Mouse (Mus musculus): ENCODE data around the gene Ace.
A peak's percentile ranks its signal among the peaks of the same experiment; 100 is the strongest.

The Ace gene

DNA sequence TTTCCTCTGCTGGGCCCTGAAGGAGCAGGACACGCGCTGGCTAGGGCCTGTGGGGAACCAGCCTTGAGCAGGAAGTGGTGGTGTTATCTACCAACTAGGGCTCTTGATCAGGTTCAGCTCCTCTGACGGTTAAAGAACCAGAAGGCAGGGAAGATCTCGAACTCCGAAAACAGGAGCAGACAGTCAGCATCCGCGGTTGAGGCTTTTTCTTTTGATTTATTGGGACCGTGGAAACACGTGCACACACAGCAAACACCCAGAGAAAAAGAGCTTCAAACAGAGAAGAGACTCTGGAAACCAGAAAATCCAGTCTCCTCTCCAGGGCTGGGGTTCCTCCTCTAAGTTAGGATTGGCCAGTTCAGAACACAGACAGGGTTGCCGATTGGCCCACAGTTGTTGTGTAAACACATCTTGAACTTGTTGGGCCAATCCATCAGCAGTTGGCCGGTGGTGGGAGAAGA lies 21.0 kb upstream of the Ace start:
- DNase-seq, result no peak

DNA sequence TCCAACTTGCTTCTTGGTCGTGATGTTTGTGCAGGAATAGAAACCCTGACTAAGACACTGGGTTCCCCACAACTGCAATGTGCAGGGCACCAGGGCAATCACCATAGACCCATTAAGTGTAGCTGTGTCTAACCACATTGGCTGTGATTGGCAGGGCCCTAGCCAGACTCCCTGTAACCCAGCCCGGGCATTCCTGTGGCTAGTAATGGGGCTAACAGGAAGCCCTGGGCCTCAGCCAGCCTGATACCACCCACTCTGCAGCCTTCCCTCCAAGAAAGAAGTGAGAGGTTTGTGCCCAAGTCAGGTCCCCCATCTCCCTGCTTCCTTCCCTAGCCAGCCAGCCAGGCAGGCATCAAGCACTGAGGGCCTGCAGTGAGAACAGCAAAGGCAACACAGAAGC lies 19.5 kb upstream of the Ace start:
- DNase-seq, result no peak

DNA sequence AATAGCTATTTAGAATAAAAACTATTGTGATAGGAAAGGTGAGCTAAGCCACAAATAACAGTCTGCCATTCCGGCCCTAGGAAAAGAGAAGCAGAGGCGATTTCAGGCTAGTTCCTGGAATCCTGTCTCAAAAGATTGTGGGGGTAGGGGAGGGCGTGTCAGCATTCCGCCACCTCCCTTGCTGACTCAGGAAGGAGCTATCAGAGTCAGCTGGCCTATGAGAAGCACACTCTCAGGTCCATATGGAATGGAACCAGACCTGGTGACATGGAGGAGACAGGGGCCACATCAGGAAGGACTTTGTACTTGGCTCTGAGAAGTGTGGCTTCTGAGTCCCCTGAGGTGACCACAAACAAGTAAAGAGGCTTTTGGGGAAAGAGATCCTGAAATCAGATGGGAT lies 17.2 kb upstream of the Ace start:
- DNase-seq, result no peak

DNA sequence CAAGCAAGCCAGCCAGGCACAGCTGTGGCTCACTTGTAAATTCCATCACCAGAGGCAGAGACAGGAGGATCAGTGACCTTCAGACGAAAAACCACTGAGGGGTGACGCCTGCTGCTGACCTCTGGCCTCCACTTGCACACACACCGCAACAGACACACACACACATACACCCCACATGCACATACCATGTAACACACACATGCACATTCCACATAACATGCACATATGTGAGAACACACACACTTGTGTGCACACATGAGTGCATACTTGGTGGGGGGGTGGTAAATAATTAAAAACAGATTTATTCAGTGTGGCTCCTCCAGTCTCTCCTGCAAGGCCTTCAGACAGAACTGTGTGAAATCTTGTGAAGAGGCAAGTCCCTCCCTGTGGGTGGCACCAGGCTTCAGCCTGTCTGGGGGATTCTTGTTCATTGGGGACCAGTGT lies 16.1 kb upstream of the Ace start:
- no peak for DNase-seq

DNA sequence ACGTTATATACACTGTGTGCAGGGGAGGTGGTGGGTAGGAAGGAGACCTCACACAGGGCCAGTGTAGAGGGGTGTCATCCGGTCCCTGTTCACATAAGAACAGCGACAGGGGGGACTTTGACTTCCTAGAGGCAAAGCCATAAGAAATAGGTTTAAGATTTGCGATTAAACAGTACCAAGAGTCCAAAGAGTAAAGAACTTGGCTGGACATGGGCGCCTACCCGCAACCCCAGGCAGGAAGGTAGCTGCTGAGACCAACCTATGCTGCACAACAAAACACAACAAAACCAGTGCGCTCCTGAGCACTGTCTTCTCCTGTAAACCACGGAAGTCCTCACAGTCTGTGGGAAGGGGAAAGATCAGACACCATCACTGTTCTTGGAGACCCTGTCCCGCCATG lies 15.6 kb upstream of the Ace start:
- DNase-seq, result no peak

DNA sequence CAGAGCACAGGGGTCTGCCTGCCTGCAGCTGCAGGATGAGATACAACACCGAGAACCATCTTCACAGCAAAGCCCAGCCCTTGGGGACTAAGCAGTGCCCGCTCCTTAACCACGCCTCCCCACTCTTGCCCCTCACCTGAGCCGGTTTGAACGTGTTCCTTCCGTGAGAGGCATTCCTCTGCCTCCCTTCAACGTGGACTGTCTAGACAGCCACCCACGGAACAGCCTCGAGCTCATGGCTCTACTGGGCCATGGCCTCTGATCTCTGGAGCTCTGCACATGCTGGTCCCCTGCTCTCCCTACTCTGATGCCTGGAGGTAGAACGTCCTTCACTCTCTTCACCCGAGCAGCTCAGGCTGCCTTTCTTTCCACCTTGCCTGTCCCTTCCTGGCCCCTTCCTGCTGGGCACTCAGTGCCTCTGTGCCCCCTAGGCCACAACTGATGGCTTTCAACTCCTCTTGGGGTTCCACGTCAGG lies 14.8 kb upstream of the Ace start, which contains the start of gene Cyb561:
Gene Cyb561, minus strand, starts transcription at position 426 of the 476 bp plus-strand sequence.
- DNase-seq, result no peak

DNA sequence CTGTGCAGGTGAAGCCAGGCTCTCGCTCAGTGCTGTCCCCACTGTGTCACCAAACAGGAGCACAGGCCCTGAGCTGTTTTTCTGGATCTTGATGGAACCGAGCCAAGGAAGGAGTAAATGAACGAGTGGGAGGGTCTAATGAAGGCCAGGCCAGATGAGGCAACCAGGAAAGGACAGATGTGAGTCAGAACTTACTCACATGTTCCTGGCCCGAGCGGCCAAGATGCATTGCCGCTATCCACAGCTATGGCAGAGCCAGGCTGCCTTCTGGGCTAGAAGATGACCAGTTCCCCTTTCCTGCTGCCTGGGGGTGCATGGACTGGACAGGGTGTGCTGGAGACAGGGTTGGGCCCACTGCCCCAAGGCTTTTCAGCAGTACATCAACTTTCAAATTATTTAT lies 14.3 kb upstream of the Ace start:
- no peak for DNase-seq

DNA sequence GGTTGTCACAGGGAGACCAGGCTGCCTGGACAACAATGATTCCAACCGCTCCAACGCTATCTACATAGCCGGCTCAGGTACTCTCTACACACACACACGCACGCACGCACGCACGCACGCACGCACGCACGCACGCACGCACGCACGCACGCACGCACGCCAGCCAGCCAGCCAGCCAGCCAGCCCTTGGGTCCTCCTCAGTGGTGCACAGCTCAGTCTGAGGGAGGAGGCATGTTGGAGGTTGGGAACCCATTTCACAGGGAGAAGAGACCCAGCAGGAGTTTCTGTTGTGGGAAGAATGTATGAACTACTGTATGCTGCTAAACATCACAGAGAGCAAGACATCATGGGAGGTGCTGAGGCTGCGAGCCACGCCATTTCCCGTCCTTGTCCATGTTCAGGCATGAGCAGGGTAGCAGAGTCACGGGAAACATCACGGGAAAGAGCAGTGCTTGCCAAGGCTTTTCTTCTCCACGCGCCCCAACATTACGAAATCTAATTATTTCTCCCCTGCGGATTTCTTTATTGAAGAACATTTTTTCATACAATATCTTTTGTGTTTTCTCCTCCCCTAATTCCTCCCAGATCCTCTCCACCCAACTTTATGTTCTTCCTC lies 11.8 kb upstream of the Ace start:
- DNase-seq, result no peak

DNA sequence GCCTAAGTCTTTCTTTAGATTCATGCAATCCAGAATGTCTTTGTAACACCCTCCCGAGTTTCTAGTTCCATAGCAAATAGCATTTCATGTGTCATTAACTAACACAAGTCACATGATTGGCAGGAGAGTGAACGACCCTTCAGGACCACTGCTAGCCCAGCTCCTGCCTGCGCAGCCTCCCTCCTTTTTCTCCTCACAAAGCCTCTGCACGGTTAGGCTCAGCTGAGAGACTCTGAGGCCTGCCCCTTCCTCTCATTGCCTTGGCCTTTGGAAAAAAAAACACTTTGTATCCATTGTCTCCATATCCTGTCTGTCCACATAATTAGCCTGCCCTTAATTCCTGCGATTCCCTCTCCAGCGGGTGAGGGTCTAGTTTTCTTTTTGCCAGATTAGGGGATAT lies 10.2 kb upstream of the Ace start:
- DNase-seq, result no peak

DNA sequence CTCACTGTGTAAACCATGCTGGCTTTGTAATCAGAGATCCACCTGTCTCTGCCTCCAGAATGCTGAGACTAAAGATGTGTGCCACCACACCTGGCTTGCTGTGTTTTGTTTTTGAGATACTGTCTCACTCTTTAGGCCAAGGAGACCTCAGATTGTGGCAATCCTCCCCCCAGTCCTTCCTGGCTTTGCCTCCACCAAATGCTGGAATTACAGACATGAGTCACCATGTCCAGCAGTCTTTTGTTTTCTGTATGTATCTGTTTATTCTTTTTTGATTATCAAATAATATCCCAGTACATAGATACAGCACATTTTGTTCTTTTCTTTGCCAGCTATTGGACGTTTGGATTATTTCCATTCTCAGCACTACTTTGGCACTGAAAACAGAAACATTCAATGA lies 9.2 kb upstream of the Ace start:
- DNase-seq, result no peak

DNA sequence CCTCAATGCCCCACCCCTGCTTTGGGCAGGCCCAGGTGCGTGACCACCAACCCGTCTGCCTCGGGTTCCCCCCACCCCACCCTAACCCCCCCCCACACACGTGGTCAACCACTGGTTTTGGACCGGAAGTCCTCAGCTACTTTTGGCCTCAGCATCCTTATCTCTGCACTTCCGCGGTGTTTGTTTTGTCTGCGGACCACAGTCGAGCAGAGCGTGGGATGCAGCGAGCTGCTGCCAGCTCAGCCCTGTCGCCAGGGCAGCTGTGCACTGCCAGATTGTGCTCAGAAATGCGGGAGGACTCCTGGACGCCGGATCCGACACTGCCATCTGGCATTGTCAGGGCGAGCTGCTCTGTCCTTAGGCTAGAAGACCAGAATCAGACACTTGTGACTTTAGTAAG lies 8.4 kb upstream of the Ace start:
- DNase-seq, result peak; percentile 46

DNA sequence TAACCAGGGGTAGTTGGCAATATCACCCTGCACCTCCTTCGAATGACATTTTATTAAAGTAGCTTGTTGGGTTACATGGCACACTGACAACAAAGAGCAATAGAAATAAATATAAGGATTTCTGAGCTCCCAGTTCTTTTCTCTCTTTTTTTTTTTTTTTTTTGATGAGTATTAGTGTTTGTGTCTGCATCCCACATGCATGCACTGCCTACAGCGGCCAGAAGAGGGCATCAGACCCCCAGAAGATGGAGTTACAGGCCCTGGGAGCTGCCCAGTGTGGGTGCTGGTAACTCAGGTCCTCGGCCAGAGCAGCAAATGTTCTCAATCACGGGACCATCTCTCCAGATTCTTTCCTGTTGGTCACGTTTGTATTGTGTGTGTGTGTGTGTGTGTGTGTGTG lies 3.1 kb upstream of the Ace start:
- DNase-seq, result no peak

DNA sequence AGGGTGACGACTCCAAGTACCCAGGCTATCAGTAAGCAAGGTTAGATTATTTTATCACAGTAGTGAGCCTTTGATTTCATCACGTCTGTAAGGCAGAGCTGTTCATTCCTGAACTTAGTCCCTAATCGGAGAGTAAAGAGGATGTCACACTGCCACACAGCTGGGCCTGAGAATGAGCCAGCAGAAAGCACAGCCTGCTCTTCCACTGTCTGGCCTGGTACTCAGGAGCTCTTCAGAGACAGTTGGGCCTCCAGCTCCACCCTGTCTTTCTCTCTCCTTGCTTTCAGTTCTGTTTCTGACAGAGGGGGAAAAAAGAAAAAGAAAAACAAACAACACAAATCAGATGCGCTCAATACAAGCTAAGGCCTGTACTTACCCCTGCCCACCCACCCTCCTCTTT lies 1.5 kb upstream of the Ace start:
- DNase-seq, result no peak

DNA sequence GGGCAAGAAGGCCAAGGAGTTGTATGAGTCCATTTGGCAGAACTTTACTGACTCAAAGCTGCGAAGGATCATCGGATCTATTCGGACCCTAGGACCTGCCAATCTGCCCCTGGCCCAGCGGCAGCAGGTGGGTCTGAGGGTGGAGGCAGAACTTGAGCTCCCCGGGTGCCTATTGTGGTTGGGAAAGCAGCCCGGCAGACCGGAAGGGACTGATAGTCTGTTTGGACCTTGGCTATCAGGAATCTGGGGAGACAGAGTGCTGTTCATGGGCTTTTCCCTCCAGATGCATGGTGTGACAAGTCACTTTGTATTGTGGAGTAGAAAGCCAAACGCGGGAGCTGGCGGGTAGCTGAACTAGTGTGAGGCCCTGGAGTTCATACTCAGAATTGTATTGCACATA lies 1.2 kb downstream of the Ace start:
- no peak for DNase-seq

DNA sequence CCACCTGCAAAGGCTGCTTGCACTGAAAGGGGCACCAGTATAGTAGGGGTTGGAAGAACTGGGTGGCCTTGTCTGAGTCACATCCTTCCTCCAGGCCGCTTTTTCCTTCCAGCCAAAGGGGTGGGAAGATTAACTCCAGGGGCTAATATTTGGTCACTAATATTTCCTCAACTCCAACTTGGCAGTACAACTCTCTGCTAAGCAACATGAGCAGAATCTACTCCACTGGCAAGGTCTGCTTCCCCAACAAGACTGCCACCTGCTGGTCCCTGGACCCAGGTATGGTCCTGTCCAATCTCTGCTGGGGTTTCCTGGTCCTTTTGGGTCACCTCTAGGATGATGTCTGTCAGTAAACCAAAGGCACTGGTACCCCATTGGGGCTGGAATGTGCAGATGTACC lies 1.8 kb downstream of the Ace start:
- no peak for DNase-seq

DNA sequence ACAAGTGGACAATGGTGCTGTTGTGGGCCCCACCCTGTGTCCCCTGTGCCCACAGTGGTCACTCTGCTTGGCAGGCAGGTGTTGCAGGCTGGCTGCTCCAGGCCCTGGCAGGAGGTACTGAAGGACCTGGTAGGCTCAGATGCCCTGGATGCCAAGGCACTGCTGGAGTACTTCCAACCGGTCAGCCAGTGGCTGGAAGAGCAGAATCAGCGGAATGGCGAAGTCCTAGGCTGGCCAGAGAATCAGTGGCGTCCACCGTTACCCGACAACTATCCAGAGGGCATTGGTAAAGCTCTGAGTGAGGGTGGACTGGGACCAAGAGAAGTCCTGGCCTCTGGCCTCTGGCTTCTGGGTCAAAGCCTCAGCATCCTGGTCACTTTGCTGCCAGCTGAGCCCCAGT lies 6.8 kb downstream of the Ace start:
- no peak for DNase-seq

DNA sequence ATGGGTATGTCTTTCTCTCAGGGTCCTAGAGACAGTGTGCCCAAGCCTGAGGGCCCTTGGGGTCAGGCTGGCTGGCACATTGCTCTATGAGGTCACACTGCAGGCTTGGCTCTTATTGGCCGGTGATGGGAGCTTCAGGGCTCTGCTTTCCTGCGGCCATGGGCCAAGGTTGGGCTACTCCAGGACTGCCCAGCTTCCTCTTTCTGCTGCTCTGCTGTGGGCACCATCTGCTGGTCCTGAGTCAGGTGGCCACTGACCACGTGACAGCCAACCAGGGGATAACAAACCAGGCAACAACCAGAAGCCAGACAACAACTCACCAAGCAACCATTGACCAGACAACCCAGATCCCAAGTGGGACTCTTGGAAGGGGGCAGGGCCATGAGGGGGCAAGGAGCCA lies 7.3 kb downstream of the Ace start:
- DNase-seq, result no peak

DNA sequence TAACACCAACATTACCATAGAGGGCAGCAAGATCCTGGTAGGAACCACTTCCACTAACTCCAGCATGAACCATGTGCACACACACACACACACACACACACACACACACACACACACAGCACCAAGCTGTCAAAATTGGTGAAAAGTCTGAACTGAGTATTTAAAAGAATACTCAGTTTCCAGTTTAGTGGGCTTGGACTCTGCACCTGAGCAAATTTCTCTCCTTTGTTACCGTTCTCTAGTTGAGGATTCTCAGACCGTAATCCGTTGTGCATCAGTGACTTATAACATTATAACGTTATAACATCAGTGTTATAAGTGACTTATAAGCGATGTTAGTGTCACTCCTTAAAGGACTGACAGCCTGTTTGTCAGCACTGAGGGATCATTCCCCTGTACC lies 7.9 kb downstream of the Ace start:
- no peak for DNase-seq

DNA sequence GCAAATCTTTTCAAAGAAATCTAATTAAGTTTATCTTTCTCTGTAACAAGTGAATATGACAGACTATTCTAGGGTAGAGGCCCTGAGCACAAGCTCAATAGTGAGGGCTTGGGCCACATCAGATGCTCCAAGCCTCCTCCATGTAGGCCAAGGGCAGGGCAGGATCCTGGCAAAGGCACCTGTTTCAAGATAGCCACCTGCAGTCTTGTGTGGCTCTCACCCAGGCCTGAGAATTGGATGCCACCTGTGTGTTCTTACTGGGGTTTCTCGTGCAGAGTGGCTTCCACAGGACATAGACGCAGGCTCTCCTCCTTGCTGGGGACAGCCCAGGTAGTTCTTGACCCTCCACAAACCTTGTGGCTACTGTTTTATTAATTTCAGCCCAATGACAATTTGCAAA lies 10.5 kb downstream of the Ace start:
- DNase-seq, result no peak

DNA sequence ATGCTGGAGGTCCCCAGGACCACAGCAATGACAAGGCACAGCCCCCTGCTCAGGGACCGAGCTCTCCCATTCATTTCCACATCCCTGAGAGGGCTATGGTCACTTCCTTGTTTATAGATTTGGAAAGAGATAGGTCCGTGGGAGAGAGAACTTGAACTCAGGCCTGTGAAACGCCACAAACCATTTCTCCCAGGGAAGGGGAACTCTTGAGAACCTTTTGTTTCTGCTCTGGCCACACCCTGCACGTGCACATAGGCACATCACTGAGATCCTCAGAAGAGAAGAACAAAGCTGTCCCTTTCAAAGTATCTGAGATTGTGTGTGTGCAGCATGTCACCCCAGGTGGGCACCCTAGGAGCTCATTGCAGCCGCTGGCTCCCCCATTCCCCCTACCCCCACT lies 10.9 kb downstream of the Ace start:
- no peak for DNase-seq

DNA sequence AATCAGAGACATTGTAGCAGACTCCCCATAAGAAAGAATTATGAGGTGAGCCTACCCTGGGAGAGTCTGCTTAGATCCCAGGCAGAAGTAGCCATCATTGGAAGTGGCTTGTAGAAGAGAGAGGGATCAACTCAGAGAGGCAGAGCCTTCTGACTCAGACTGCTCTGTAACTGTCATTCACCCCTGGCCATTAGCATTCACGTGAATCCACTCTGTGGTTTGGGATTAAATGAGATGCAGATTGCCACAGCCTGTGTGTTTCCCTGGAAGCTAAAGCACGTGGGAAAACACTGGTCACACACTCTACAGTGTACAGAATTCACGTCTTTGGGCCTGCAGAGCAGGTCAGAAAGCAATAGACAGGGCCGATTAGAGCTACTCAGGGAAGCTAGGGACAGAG lies 16.7 kb downstream of the Ace start:
- DNase-seq, result no peak

DNA sequence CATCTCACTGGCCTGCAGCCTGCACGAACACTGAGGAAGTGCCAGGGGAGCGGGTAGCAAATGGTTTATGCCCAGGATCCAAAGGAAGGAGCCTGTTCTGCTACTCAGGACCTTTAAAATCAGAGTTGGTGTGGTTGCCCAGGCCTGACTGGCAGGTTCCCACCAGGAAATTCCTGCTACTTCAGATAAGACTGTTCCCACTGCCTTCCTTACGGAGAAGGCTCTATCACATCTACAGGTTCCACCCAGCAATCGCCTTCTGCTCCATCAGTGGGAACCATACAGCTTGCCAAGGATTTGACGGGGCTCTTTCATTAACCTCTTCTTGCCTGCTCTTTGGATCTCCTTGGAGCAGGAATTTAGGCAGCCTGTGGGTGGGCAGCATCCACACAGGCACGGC lies 19.7 kb downstream of the Ace start:
- no peak for DNase-seq

DNA sequence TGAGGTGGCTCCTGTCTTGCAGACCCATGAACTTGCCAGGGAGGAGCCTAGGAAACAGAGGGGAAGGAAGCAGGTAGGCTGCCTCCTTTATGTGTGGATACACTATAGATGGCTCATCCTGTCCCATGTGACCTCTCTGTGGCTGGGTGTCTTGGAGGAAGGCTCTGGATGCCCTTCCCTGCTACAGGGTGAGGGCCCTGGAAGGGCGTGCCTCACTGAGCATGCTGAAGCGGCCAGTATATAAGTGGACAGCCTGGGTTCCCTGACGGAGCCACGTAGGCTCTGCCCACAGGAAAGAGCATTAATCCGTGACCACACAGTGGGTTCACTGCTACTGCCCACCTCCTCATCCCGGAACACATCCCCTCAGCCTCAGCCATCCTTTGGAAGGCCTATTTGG lies 21.7 kb downstream of the Ace start:
- no peak for DNase-seq

DNA sequence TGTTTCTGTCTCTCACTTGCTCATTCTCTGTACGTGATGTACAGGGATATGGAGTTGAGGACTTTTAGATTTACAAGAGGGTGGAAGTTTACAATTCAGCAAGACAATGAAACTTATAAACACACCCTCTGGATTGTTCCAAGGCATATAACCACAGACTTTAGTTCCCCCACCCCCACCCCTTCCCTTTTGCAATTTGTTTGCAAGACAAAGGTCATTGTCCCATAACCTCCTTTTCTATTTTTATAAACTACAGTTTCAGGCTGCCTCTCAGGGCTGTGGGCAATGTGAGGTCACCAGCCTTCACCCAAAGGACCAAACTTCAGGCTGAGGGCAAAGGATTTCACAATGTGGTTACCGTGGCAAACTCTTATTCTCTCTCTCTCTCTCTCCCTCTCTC lies 22.5 kb downstream of the Ace start:
- no peak for DNase-seq

DNA sequence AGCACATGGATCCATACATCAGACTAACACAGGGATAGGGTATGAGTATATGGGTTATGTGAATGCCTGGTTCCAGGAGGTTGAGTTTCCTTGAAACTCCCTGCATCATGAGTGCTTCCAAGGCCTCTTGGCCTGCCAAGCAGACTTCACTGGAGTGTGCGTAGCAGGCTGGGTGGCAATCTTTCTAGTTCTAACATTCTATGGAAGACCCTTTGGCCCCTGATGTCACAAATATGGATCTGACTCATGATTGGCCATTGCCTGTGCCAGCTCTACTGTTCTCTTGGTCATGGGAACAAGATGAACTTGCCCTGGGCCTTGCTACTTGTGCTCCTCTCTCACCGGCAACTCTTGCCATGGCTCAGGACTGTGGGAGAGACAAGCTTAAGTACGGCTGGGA lies 26.6 kb downstream of the Ace start, which contains the start of gene Ace3:
Gene Ace3, plus strand, starts transcription at position 301 of the 400 bp plus-strand sequence.
- DNase-seq, result no peak

DNA sequence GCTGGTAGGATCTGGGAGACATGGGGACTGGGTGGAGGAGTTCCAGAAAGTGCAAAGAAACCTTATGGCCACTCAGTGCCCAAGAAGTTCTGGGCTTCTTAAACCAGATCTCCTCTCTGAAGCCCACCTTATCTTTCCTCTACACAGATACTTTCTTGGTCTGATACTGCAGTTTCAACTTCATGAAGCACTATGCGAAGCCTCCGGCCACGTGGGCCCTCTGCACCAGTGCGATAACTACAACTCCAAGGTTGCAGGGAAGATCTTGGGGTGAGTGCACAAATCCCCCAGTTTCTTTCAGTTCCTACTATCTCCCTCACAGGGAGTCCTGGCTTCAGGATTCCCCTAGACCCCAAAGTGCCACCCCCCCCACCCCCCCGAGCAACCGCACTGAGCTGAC lies 32.3 kb downstream of the Ace start:
- no peak for DNase-seq
